Mouse (Mus musculus): ENCODE measurements around the gene Eps8l2.

GRCm38 (mm10) chr7:141364349-141365048 is 25.8 kb downstream of the Eps8l2 start:
- TF ChIP-seq CTCF (IDR thresholded peaks at IDR 0.05; ENCODE audit: low read depth, low read length) (no peak), POLR2A (IDR thresholded peaks at IDR 0.05; ENCODE audit: borderline replicate concordance, low read depth, low read length) (no peak)

Data from bone marrow macrophage, adult 2 months (primary cell).